Mouse (Mus musculus): ENCODE results near the gene A730061H03Rik. TPM values are rescaled to one million over a fixed set of nuclear protein-coding genes. Genes with fewer than 3 reads are reported as not detected.

Gene A730061H03Rik
- total RNA-seq (2023): 1 to 10 TPM; 5.8 to 7.1 TPM

DNA sequence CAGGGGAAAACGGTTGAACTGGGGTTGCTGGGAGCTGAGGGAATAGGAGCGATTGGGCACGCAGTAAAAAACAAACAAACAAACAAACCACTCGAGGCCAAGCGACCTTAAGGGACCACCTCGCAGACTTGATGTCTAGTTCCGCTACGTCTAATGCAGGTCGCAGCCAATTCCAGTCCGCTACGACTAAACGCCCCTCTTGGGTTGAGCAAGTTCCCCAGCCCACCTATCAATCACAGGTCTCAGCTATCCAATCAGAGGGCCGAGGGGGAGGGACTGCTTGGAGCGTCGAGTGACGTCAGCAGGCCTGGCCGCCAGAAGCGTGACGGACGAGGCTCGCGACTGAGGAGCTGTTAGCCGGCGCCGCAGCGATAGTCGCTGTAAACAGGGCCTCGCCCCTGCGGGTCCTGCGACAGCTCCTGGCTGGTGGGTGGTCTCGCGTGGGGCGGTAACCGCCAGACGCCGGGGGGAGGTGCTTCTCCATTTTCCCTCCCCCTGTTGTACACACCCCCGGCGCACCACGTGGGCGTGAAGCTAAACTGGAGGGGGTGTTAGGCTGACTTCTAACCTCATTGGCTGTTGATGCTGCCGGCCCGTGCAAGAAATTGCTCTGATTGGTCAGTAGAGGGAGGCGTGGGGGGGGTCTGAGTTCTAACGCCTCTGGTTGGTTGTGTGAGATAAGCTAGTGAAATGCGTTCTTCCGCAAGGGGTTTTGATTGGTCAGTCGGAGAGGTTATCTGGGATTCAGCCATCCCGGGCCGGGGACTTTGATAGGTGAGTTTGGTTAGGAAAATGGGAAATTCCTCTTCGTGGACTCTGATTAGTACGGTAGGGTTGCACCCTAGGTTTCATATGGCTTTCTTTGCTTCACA, at the start of gene A730061H03Rik:
Gene A730061H03Rik (minus strand): TSS at position 205 of the 872 bp plus-strand sequence.

DNA sequence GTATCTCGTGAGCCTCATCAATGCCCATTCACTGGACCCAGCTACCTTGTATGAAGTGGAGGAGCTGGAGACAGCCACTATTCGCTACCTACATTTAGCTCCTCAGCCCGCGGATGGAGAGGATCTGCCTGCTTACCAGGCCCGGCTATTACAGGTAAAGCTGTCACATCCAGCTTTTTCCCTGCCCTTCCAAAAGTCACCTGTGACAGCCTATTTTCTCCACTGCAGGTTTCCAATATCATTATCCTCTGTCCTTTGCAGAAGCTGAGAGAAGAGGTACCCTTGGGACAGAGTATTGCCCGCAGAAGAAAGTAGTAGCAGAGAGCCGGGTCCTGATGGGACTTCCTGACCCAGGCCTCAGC, 43.0 kb upstream of the A730061H03Rik start, which contains the start of gene Irf9:
Gene Irf9 (plus strand): TSS at position 301 of the 362 bp plus-strand sequence.

DNA sequence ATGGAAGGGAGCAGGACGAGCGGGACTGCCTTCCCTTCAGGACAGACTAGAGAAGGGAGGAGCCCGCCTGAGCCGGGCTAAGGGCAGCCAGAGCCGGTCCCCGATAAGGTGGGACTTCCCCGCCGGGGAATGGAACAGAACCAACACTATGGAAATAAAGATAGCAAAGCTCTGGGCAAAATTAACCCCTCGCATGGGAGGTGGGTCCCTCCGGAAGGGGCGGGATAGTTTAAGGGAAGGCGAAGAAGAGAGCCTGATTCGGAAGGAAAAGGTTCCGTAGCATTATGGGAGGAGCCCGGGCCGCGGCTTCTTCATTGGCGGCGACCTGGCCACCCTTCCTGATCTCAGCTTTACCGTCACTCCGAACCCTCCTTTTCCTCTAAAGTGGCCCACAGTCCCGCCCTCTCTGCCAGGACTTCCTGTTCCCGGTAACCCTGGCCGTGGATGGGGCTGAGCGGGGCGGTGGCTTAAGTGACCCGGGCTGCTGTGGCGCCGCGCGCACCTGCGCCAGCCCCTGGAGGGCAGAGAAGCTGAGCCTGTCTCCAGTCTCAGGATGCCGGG, 31.2 kb upstream of the A730061H03Rik start, which contains the start of gene Rnf31:
Gene Rnf31 (plus strand): TSS at position 378 of the 561 bp plus-strand sequence.

DNA sequence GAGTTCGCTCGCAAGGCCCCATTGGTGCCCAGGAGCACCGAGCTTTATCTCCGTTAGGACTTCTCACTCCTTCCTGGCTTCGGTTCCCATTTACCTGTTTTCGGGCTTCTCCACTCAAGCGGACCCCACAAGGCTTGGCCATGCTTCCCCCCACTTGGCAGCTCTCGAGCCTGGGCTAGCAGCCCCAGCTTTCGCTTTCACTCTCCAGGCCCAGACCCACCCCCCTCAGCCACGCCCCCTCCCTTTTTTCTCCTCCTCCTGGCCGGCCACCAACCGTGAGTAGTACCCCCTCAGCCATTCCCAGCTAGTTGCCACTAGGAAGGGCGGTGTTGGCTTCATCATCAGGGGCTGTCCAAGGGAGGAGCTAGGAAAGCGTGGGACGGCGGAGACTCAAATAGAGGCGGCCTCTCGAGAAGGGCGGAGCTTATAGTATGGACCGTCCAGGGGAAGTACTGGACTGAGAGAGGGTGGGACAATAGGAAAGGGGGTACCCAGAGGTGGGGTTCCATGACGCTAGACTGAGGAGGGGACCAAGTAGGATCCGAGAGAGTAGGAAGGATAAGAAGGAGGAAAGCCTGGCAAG, 30.6 kb upstream of the A730061H03Rik start, which contains the start of gene Psme2:
Gene Psme2 (minus strand): TSS at position 366 of the 583 bp plus-strand sequence.

DNA sequence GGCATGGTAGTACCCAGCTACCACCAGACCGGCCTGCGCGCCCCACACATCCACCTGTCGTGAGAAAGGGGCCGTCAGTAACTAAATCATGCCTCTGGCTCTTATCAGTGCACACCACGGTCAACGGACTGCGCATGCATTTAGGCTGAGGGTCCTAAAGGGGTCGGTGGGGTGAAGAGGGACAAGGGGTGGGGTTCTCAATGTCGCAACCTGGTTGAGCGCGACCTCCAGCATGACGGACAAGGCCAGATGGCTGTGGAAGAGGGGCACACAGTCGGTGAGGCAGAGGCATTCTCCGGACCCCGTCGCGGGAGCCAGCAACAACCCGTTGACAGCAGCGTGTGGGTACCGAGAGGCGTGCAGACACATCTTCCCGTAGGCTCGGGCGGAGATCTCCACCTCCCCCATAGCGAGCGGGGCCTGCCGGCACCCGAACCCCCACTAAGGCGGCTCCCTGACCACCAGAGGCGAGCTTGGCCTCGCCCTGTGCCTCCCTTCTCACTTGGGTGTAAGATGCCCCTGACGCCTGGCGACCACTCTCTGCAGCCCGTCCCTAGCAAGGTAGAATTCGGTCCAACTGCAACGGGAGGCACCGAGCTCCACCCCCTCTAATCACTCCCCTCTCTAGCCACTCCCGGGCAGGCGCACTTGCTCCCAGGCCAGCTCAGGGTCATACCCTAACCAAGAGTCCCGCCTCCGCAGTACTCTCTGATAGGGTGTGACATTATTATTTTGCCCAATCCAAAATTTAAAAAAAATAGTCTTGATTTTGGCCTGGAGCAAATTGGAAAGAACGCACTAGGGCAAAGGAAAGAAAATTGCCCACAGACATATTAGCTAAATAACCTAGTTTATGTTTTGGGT, 24.7 kb upstream of the A730061H03Rik start, which contains the start of gene Emc9:
Gene Emc9 (minus strand): TSS at position 601 of the 864 bp plus-strand sequence.

DNA sequence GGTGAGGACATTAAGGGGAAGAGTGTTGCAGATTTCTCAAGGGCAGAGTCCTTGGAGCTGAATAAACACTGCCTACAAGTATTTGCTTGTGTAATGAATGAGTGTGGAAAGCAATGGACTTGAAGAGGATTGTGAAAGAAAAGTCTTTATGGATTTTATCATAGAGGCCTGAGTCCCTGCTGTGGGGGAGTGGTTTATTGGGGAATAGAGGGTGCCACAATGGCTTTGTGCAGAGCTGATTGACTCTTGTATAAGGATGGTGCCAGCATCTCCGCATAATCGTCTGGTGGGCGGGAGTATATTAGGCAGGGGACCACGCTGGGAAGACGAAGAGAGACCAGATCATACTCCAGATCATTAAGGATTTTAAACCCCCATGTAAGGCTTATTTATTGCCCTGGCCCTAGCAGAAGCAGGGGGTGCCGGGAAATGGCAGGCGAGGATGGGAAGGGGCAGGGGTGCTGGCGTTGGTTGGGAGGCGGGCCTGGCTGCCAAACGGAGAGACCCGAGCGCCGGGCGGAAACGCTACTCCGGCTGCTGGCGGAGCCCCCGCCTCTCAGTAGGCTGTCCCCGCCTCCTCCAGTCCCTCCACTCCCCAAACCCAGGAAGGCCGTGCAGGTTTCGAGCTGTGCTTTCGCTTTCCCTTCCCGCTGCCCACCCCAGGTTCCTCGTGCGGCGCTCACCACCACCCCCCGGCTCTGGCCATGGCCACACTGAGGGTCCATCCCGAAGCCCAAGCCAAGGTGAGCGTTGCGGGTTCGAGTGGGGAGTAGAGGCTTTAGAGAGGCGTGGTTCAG, 17.9 kb upstream of the A730061H03Rik start, which contains the start of gene Psme1:
Gene Psme1 (plus strand): TSS at position 253 of the 797 bp plus-strand sequence.

DNA sequence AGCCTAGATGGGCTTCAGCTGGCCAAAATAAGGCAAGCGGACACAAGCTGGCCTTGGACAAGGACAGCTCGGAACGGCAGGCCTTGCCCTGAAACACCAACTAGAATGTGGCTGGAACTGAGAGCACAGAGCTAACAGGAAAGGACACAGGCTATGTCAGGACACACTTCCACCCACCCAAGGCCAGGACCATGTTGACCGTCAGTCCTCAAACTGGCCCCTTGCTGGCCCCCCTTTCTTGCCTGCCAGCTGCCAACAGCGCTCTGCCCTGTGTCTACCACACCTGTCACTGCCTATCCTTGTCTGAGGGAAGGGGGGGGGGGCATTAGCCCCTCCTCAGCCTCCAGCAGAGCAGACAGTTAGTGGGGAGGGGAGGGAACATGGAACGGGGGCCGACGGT, 15.1 kb upstream of the A730061H03Rik start, which contains the start of gene Fitm1:
Gene Fitm1 (plus strand): TSS at position 316 of the 400 bp plus-strand sequence.

DNA sequence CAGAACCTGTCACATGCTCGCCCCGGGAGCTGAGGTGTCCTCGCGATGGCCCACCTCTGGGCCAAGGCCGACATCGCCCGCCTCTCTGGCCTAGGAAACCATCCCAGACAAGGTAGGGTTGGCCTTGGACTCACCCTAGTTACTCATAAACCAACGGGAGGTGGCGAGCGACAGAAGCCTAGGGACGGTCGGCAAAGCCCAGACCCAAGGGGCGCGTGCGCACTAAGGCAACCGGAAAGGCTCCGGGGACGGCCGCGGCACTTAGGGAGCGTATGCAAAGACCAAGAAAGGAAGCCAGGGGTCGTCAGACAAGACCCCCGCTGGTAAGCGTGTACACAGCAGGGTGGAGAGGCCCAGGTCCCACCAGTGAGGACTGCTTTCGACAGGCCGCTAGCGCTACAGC, 406 bp downstream of the A730061H03Rik start, which contains the start of gene Dcaf11:
Gene Dcaf11 (plus strand): TSS at position 208 of the 403 bp plus-strand sequence.

DNA sequence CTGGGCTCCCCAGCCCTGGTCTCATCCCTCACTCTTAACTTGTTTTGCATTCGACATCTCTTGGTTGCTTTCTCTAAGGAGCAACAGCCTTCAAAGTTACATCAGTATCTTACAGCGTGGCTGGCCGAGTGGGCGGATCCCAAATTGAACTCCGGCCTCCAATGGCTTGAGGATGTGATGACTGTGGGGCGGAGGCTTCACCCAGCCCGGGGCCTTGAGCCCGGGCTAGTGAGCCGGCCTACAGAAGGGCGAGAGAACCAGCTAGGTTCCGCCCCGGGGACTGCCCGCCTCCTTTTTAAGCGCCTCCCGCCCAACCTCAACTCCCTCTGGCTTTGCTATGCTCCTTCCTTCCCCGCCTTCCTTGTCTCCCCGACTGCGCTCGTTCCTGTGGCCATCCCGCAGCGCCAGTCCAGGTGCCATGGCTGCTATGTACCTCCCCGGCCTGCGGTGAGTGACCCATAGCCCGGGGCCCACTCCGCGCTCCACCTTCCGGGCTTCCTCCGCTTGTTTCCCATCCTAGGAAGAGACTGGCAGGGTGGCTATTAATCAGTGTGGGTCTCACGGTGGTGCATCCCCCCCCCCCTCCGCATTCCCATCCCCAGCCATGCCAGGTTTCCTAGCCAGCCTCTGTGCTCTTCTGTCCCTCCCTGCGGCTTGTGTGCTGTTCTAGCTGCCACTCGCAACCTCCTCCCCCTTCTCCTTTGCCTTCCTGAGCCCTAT, 20.0 kb downstream of the A730061H03Rik start, which contains the start of gene Pck2:
Gene Pck2 (plus strand): TSS at position 200 of the 720 bp plus-strand sequence.

DNA sequence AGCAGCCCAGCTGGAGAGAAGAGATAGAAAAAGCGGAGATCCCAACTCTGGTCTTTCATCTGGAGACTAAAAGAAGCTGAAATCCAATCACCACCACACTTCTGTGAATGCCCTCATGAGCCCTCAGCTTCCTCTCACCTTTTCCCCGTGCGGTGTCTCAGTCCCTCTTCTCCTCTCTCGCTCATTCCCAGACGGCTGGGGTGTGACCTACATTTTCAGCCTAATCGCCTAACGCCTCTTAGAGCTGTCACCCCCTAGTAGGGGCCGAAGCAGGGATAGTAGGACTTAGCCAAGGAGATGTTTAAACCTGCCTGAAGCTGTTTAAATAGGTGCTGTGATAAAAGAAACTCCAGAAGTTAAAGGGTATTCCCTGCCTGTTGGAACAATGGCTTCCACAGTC, 35.4 kb downstream of the A730061H03Rik start, which contains the start of gene Nrl:
Gene Nrl (minus strand): TSS at position 197 of the 400 bp plus-strand sequence.

DNA sequence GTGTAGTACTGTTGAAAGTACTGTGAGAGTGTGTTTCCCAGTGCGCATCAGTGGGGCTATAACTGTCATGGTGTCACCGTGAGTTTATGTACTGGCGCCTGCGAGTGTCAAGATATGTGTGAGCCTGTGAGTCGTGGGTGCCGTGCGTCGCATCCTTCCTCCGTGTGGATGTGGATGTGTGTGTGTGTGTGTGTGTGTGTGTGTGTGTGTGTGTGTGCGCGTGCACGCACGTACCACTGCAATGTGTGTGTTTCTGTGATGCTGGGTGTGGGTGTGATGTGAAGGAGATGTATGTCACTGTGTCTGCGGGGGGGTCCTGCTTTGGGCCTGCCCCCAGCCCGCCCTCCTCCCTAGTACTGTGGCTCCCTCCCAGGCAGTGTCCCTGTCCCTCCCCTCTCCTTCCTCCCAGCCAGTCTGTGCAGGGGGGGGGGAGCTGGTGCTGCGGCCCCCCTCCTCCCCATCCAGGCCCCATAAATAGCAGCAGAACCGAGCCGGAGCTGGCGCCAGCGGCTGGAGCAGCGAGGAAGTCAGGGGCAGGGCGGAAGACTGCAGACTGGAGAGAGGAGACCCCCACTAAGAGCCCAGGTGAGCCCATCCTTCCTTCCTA, 50.0 kb downstream of the A730061H03Rik start, which contains the start of gene Cpne6:
Gene Cpne6 (plus strand): TSS at position 321 of the 607 bp plus-strand sequence.

Other genes with a start within 250 kb of the A730061H03Rik start
- gene Dhrs4, start 81.6 kb downstream of the A730061H03Rik start, total RNA-seq (2023): 10 to 100 TPM; 31.1 to 38.8 TPM
- under 1 TPM; 0.26 to 0.58 TPM for gene Carmil3, start 69.8 kb downstream of the A730061H03Rik start, total RNA-seq (2023)
- gene Cpne6, start 50.0 kb downstream of the A730061H03Rik start, total RNA-seq (2023): not detected
- gene Nrl, start 35.4 kb downstream of the A730061H03Rik start, total RNA-seq (2023): not detected
- gene Pck2, start 20.1 kb downstream of the A730061H03Rik start, total RNA-seq (2023): 10 to 100 TPM; 25.6 to 25.8 TPM
- gene Dcaf11, start 400 bp downstream of the A730061H03Rik start, total RNA-seq (2023): 10 to 100 TPM; 69.5 to 86.4 TPM
- not detected for gene Fitm1, start 15.2 kb upstream of the A730061H03Rik start, total RNA-seq (2023)
- 100 to 1,000 TPM; 242 to 257 TPM for gene Psme1, start 17.7 kb upstream of the A730061H03Rik start, total RNA-seq (2023)
- gene Emc9, start 24.9 kb upstream of the A730061H03Rik start, total RNA-seq (2023): 10 to 100 TPM in 1 of 2 experiments, 1 to 10 TPM in 1; 7.3 to 11.2 TPM
- gene Psme2, start 30.7 kb upstream of the A730061H03Rik start, total RNA-seq (2023): 100 to 1,000 TPM; 340 to 355 TPM
- 10 to 100 TPM; 72.7 to 87.7 TPM for gene Rnf31, start 31.3 kb upstream of the A730061H03Rik start, total RNA-seq (2023)
- gene Irf9, start 43.2 kb upstream of the A730061H03Rik start, total RNA-seq (2023): 100 to 1,000 TPM; 103 to 113 TPM
- not detected for gene Rec8, start 57.6 kb upstream of the A730061H03Rik start, total RNA-seq (2023)
- gene Ipo4, start 75.6 kb upstream of the A730061H03Rik start, total RNA-seq (2023): 10 to 100 TPM; 27.8 to 33.7 TPM
- 1 to 10 TPM; 2.0 to 3.1 TPM for gene Gm49378, start 77.5 kb upstream of the A730061H03Rik start, total RNA-seq (2023)
- 10 to 100 TPM; 43.7 to 44.6 TPM for gene Tm9sf1, start 83.4 kb upstream of the A730061H03Rik start, total RNA-seq (2023)
- gene Tssk4, start 89.8 kb upstream of the A730061H03Rik start, total RNA-seq (2023): 1 to 10 TPM; 2.0 to 2.1 TPM
- 10 to 100 TPM; 32.1 to 40.0 TPM for gene Mdp1, start 100.1 kb upstream of the A730061H03Rik start, total RNA-seq (2023)
- 10 to 100 TPM; 26.1 to 29.0 TPM for gene Gmpr2, start 111.5 kb upstream of the A730061H03Rik start, total RNA-seq (2023)
- gene Nedd8, start 111.7 kb upstream of the A730061H03Rik start, total RNA-seq (2023): 100 to 1,000 TPM; 227 to 260 TPM
- gene Tinf2, start 121.4 kb upstream of the A730061H03Rik start, total RNA-seq (2023): 10 to 100 TPM; 64.2 to 64.6 TPM
- gene Tgm1, start 153.5 kb upstream of the A730061H03Rik start, total RNA-seq (2023): 10 to 100 TPM; 12.0 to 21.3 TPM
- gene Rabggta, start 161.9 kb upstream of the A730061H03Rik start, total RNA-seq (2023): 10 to 100 TPM; 45.5 to 46.2 TPM
- gene Dhrs1, start 185.3 kb upstream of the A730061H03Rik start, total RNA-seq (2023): 10 to 100 TPM; 61.5 to 82.7 TPM
- 10 to 100 TPM; 19.2 to 28.9 TPM for gene Nop9, start 185.3 kb upstream of the A730061H03Rik start, total RNA-seq (2023)
- under 1 TPM in 1 of 2 experiments, not detected in 1; 0.42 TPM for gene Cideb, start 198.1 kb upstream of the A730061H03Rik start, total RNA-seq (2023)
- under 1 TPM; 0.46 to 0.63 TPM for gene Ltb4r2, start 201.0 kb upstream of the A730061H03Rik start, total RNA-seq (2023)
- 10 to 100 TPM; 57.1 to 61.8 TPM for gene Ltb4r1, start 205.6 kb upstream of the A730061H03Rik start, total RNA-seq (2023)
- 1 to 10 TPM; 5.0 to 7.3 TPM for gene Adcy4, start 223.7 kb upstream of the A730061H03Rik start, total RNA-seq (2023)
- 100 to 1,000 TPM; 113 to 122 TPM for gene Ripk3, start 228.5 kb upstream of the A730061H03Rik start, total RNA-seq (2023)

Measured in monocyte, adult 59 days (primary cell).